Mouse (Mus musculus): ENCODE results near the gene Zfp683. TPM values are rescaled to one million over a fixed set of nuclear protein-coding genes. Genes with fewer than 3 reads are reported as not detected.

The Zfp683 gene
- polyA plus RNA-seq (2012; rRNA removed) = 0.04 TPM in 1 of 2 replicates, not detected in the other

DNA sequence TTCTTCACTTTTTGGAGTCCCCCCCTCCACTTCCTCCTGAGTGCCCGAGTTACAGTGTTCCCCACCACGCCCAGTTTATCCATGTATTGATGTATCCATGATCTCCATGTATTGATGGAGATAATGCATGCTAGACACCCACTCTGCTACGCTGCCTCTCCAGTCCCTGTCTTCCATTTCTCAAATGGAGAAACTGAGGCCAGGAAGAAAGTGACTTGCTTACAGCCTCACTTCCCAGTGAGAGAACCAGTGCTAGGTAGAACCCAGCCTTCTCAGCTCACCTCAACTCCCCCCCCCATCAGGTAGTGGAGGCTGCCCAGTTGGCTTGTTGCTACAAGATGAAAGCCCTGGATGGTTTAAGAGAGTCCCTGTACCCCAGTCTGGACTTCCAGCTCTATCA is at the start of gene Zfp683:
Gene Zfp683, plus strand, starts transcription at position 301 of the 400 bp plus-strand sequence.

DNA sequence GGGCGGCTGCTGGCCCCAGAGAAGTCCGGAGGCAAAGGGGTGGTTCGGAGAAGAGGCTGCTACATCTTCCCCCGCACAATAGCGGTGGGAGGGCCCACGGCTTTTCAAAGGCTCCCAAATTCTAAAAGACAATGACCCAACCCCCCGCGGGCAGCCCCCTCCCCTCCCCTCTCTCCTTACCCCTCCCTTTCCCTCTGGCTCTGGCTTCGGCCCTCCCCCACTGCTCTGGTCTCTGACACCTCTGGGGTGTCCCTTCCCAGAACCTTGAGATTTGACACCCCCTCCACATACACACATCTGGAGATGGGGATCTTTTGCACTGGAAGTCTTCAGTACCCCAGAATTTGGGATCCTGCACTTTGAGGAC is 34.9 kb upstream of the Zfp683 start, which contains the start of gene Lin28a:
Gene Lin28a, minus strand, starts transcription at position 63 of the 367 bp plus-strand sequence.

DNA sequence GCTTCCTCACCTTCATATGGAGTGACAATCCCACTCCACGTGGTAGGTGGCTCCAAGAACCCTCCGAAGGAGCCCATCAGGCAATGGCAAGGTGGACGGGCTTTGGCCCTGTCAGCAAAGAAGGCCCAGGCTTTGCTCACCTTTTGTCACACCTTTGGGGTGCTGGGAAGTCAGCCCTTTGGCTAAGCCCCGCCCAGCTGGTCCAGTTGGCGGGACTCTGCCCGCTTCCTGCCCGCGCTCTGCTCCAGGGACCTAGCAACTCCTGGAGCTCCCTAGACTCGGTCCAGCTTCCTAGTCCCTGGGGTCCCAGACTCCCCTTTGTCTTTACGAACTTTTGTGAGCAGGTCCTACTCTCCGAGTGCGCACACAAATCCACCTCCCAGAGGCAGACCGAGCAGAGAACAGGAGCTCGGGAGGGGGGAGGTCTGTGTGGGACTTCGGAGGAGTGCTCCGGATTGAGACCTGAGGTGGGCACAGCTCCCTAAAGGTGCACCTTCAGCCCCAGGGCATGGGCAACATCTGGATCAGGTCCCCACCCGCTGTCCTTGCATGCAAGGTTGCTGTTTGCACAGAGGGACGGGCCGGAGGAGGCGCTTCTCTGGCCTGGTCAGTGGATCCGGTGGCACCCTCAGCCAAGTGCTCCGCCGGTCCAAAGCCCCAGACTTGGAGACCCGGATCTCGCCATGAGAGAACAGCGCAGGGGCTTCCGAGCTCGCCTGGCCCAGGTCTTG is 6.7 kb downstream of the Zfp683 start, which contains the start of gene Crybg2:
Gene Crybg2, plus strand, starts transcription at position 681 of the 731 bp plus-strand sequence.

DNA sequence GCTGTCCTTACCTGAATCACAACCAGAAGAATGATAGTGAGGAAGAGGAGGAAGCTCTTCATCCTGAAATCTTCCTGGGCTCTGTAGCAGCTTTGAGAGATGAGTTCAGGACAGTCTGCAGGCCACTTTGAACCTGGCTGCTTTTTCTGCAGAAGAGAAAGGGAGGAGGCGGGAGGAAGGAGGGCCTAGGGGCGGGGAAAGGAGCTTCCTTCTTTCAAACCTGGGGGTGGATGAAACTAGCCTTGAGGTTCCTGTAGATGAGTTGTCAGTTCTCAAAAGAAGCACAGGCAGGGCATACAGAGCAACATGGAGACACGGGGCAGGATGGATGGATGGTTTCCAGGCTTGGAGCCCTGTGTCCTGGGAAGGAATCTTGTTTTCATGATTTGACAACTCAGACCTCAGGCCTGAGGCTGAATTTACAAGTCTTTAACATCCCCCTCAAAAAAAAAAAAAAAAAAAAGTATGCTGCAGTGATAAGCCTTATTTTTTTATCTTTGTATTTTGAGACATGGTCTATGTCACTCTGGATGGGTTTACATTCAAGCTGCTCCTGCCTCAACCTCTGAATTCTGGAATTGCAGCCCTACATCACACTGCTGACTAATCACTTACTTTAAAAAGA is 41.4 kb downstream of the Zfp683 start, which contains the start of gene Cd52:
Gene Cd52, minus strand, starts transcription at position 160 of the 625 bp plus-strand sequence.

DNA sequence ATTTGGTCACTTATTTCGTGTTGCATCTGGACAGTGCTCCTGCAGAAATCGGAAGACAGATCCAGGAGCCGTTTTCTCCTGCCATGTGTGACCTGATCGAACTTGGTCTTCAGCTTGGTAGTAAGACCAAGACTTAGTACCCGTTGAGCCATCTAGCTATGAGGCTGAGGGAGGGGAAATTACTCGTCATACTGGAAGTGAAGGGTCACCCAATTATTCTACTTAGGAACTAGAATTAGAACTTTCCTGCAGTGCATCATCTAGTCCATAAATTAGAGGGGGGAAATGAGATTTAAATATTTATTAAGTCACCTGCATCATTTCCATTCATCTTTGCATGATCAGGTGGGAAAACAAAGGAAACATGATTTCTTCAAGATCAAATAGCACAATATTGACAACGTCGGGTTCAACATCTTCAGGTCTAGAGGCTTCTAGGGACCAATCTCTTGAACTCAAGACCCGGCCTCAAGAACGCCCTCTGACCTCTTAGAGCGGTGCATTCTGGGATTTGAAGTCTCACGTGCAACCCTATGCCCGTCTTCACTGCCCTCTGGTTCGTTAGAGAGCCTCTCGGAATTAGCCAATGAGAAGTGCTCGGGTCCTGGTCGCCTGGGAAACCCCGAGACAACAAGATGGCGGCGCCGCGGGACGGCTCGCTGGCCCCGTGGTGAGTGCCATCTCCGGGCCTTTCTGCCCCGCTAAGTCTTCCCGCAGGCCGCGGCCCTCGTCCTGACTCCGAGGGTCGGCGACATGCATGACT is 48.5 kb downstream of the Zfp683 start, which contains the start of gene Ubxn11:
Gene Ubxn11, plus strand, starts transcription at position 592 of the 763 bp plus-strand sequence.

Other genes with a start within 250 kb of the Zfp683 start
- 14.3 and 18.3 TPM in 2 replicates for gene Rps6ka1, start 166.0 kb upstream of the Zfp683 start, polyA plus RNA-seq (2012; rRNA removed)
- gene Hmgn2, start 85.2 kb upstream of the Zfp683 start, polyA plus RNA-seq (2012; rRNA removed) = 735 and 855 TPM in 2 replicates
- 48.2 and 49.5 TPM in 2 replicates for gene Dhdds, start 52.9 kb upstream of the Zfp683 start, polyA plus RNA-seq (2012; rRNA removed)
- 0.32 and 0.36 TPM in 2 replicates for gene Lin28a, start 35.0 kb upstream of the Zfp683 start, polyA plus RNA-seq (2012; rRNA removed)
- gene Crybg2, start 7.0 kb downstream of the Zfp683 start, polyA plus RNA-seq (2012; rRNA removed) = 1.2 and 2.1 TPM in 2 replicates
- gene Cd52, start 41.2 kb downstream of the Zfp683 start, polyA plus RNA-seq (2012; rRNA removed) = 7.7 and 8.2 TPM in 2 replicates
- gene Ubxn11, start 48.7 kb downstream of the Zfp683 start, polyA plus RNA-seq (2012; rRNA removed) = 23.9 and 27.0 TPM in 2 replicates
- 205 and 259 TPM in 2 replicates for gene Sh3bgrl3, start 75.0 kb downstream of the Zfp683 start, polyA plus RNA-seq (2012; rRNA removed)
- 28.7 and 29.6 TPM in 2 replicates for gene Cep85, start 133.3 kb downstream of the Zfp683 start, polyA plus RNA-seq (2012; rRNA removed)
- gene Gm7534, start 149.2 kb downstream of the Zfp683 start, polyA plus RNA-seq (2012; rRNA removed) = not detected in 2 replicates
- 0.16 and 0.18 TPM in 2 replicates for gene Catsper4, start 173.5 kb downstream of the Zfp683 start, polyA plus RNA-seq (2012; rRNA removed)
- 0.26 and 0.80 TPM in 2 replicates for gene Cnksr1, start 184.6 kb downstream of the Zfp683 start, polyA plus RNA-seq (2012; rRNA removed)
- 0.04 TPM in 1 of 2 replicates, not detected in the other for gene E130218I03Rik, start 189.8 kb downstream of the Zfp683 start, polyA plus RNA-seq (2012; rRNA removed)
- gene Zfp593, start 191.8 kb downstream of the Zfp683 start, polyA plus RNA-seq (2012; rRNA removed) = 13.7 and 14.4 TPM in 2 replicates
- gene Gm30191, start 193.1 kb downstream of the Zfp683 start, polyA plus RNA-seq (2012; rRNA removed) = 0.16 TPM in 1 of 2 replicates, not detected in the other
- 14.5 and 17.0 TPM in 2 replicates for gene Grrp1, start 200.3 kb downstream of the Zfp683 start, polyA plus RNA-seq (2012; rRNA removed)
- gene Pdik1l, start 234.1 kb downstream of the Zfp683 start, polyA plus RNA-seq (2012; rRNA removed) = 15.2 and 16.8 TPM in 2 replicates